Mouse (Mus musculus) urinary bladder, postnatal 36 days (tissue): ENCODE measurements at regions not wholly inside any gene's neighbourhood (a gene's known extent, or its start where the extent isn't known, plus 50 kb on each side); places are given as distances from the start of the nearest gene placed in this dataset.

Experiments
- DNase-seq, 2 experiments: peaks; one replicate each; pipeline ENCODE4 v3.0.0; 2022; ENCODE audit warnings: low spot score in 2 of 2, mixed read lengths in 1 of 2

- DNase-seq: no peak
Observed at GRCm38 (mm10) chr14:58967975-58968374, 174.7 kb downstream of the 1700129C05Rik start.

GRCm38 (mm10) chr14:58967163-58967562 lies 175.5 kb downstream of the 1700129C05Rik start:
- no peak for DNase-seq

- no peak for DNase-seq
Observed at GRCm38 (mm10) chr14:58944958-58945357, 197.7 kb downstream of the 1700129C05Rik start.

- no peak for DNase-seq
Observed at GRCm38 (mm10) chr14:58943267-58943765, 199.4 kb downstream of the 1700129C05Rik start.

- DNase-seq: no peak
Observed at GRCm38 (mm10) chr14:58939086-58939485, 203.6 kb downstream of the 1700129C05Rik start.

GRCm38 (mm10) chr14:58938601-58938970 lies 204.1 kb downstream of the 1700129C05Rik start:
- DNase-seq: no peak

- DNase-seq: no peak
Observed at GRCm38 (mm10) chr14:58937791-58938600, 204.7 kb downstream of the 1700129C05Rik start.

GRCm38 (mm10) chr14:58937331-58937730 lies 205.4 kb downstream of the 1700129C05Rik start:
- DNase-seq: no peak

- DNase-seq: no peak
Observed at GRCm38 (mm10) chr14:58936131-58936530, 206.6 kb downstream of the 1700129C05Rik start.

- DNase-seq: no peak
Observed at GRCm38 (mm10) chr14:58917853-58918252, 224.8 kb downstream of the 1700129C05Rik start.

GRCm38 (mm10) chr14:58917228-58917627 lies 225.5 kb downstream of the 1700129C05Rik start:
- DNase-seq: no peak

GRCm38 (mm10) chr14:58914937-58915336 lies 227.8 kb downstream of the 1700129C05Rik start:
- no peak for DNase-seq

GRCm38 (mm10) chr14:58910846-58911245 lies 231.8 kb downstream of the 1700129C05Rik start:
- no peak for DNase-seq

- DNase-seq: no peak
Observed at GRCm38 (mm10) chr14:58907932-58908331, 234.8 kb downstream of the 1700129C05Rik start.

- no peak for DNase-seq
Observed at GRCm38 (mm10) chr14:58907359-58907758, 235.3 kb downstream of the 1700129C05Rik start.

GRCm38 (mm10) chr14:58906631-58907030 lies 236.1 kb downstream of the 1700129C05Rik start:
- no peak for DNase-seq

GRCm38 (mm10) chr14:58868176-58868949 lies 274.3 kb downstream of the 1700129C05Rik start:
- DNase-seq: no peak

- DNase-seq: no peak
Observed at GRCm38 (mm10) chr14:58867396-58868107, 275.1 kb downstream of the 1700129C05Rik start.

- DNase-seq: no peak
Observed at GRCm38 (mm10) chr14:58854871-58855270, 287.8 kb downstream of the 1700129C05Rik start.

GRCm38 (mm10) chr14:58844565-58844964 lies 298.1 kb downstream of the 1700129C05Rik start:
- DNase-seq: no peak

GRCm38 (mm10) chr14:58842196-58842886 lies 300.4 kb downstream of the 1700129C05Rik start:
- no peak for DNase-seq
